In genomic region chr17:33956336-33956735, GRCm38 (mm10) we compare ENCODE assay signal across 8 mouse cellular contexts. TPM values are rescaled to one million over a fixed set of nuclear protein-coding genes. Genes with fewer than 3 reads are reported as not detected.
DNase-seq lines count a peak whose midpoint lies in the region; ATAC-seq and TF ChIP-seq lines count a peak whose summit lies in the region.

No protein-coding gene starts in this region.

- H3K9ac ChIP-seq in liver, embryonic 12.5 days, result peak overlapping the region; percentile 84

- WGBS in thymus, adult 2 months, result 7% methylated on average over 10 of the region's 10 CpGs
- WGBS in liver, embryonic 12.5 days (ENCODE audit: insufficient replicate concordance), result 3% methylated on average over 10 of the region's 10 CpGs

- peaks cover 21% of the 10 kb centered on the region for H3K4me1 ChIP-seq in thymus, adult 2 months (replicated peaks; ENCODE audit: control insufficient read depth, insufficient read depth, low read length)
- H3K4me1 ChIP-seq in liver, embryonic 12.5 days, result peaks cover 49% of the 10 kb centered on the region

- no peaks in the 10 kb centered on the region for H3K9me3 ChIP-seq in liver, embryonic 12.5 days (replicated peaks)

- no peak for TF ChIP-seq CTCF in gastrocnemius, adult 2 months (IDR thresholded peaks at IDR 0.05)
- TF ChIP-seq CTCF in thymus, adult 2 months (IDR thresholded peaks at IDR 0.05; ENCODE audit: borderline replicate concordance, control insufficient read depth, extremely low read depth, insufficient read depth, low read length, poor library complexity), result no peak

- peak overlapping the region; percentile 91 for H3K4me2 ChIP-seq in liver, embryonic 12.5 days

- no peak for TF ChIP-seq POLR2A in thymus, adult 2 months (IDR thresholded peaks at IDR 0.05; ENCODE audit: control insufficient read depth, extremely low read depth, insufficient read depth, low read length, poor library complexity)

- peak overlapping the region; percentile 98 for H3K27ac ChIP-seq in gastrocnemius, adult 2 months
- H3K27ac ChIP-seq in thymus, adult 2 months (ENCODE audit: control insufficient read depth, insufficient read depth, low read length), result 0 out of 2 replicates have a peak overlapping the region, but pooled peaks have one; percentile 87
- H3K27ac ChIP-seq in liver, embryonic 12.5 days, result peak overlapping the region; percentile 90

- no peak for DNase-seq in gastrocnemius, adult 2 months
- no peak for DNase-seq in gastrocnemius, postnatal 10 days
- DNase-seq in thymus, adult 2 months, result no peak
- DNase-seq in thymus, postnatal 10 days (ENCODE audit: low spot score in 2 of 2), result no peak
- no peak for DNase-seq in urinary bladder, adult 18-20 months (ENCODE audit: low spot score in 2 of 2)
- DNase-seq in cerebellum, postnatal 36 days, result no peak
- DNase-seq in right cerebral cortex, postnatal 25 days, result no peak

- intact Hi-C loops in gastrocnemius, adult 2 months (cut with DNase I), result loop anchor here (5.0 kb wide), 1 partner anchor 66 kb away; the partner anchor contains the start of gene Ring1

- H3K4me3 ChIP-seq in gastrocnemius, adult 2 months, result peak overlapping the region; percentile 92
- H3K4me3 ChIP-seq in thymus, adult 2 months (ENCODE audit: control insufficient read depth, insufficient read depth, low read length), result peak overlapping the region; percentile 52
- peak overlapping the region; percentile 80 for H3K4me3 ChIP-seq in liver, embryonic 12.5 days

- ATAC-seq in liver, embryonic 12.5 days, result no peak

- H3K27me3 ChIP-seq in thymus, adult 2 months (ENCODE audit: control insufficient read depth, insufficient read depth, low read length), result no peaks in the 10 kb centered on the region
- H3K27me3 ChIP-seq in liver, embryonic 12.5 days (replicated peaks), result no peaks in the 10 kb centered on the region

- H3K36me3 ChIP-seq in thymus, adult 2 months (ENCODE audit: control insufficient read depth, insufficient read depth, low read length), result peaks cover 26% of the 10 kb centered on the region
- peaks cover 70% of the 10 kb centered on the region for H3K36me3 ChIP-seq in liver, embryonic 12.5 days

RNA-seq across cellular contexts. Expression of gene Rps18, which starts 0.5 kb away (rescaled TPM):
- 100 to 1,000 TPM; 364 to 443 TPM for total RNA-seq in gastrocnemius, adult 2 months (2021)
- total RNA-seq in gastrocnemius, postnatal 10 days (2021), result 100 to 1,000 TPM; 649 to 675 TPM
- polyA plus RNA-seq in thymus, adult 2 months (2012; rRNA removed), result 584 and 593 TPM in 2 replicates
- 1,396 and 1,433 TPM in 2 replicates for polyA plus RNA-seq in liver, embryonic 12.5 days (2016; fragmentation: Nextera tagmentation; extraction: Ambion mirVana)

RNA-seq across cellular contexts. Expression of gene Vps52, which starts 0.7 kb away (rescaled TPM):
- 10 to 100 TPM; 31.7 to 33.4 TPM for total RNA-seq in gastrocnemius, adult 2 months (2021)
- total RNA-seq in gastrocnemius, postnatal 10 days (2021), result 10 to 100 TPM; 30.3 to 33.2 TPM
- 127 and 142 TPM in 2 replicates for polyA plus RNA-seq in thymus, adult 2 months (2012; rRNA removed)
- 41.1 and 43.5 TPM in 2 replicates for polyA plus RNA-seq in liver, embryonic 12.5 days (2016; fragmentation: Nextera tagmentation; extraction: Ambion mirVana)

RNA-seq across cellular contexts. Expression of gene B3galt4, which starts 5.0 kb away (rescaled TPM):
- total RNA-seq in gastrocnemius, adult 2 months (2021), result 1 to 10 TPM; 1.3 to 1.4 TPM
- 1 to 10 TPM; 2.3 to 2.6 TPM for total RNA-seq in gastrocnemius, postnatal 10 days (2021)
- polyA plus RNA-seq in thymus, adult 2 months (2012; rRNA removed), result 25.6 and 25.8 TPM in 2 replicates
- 2.1 and 2.6 TPM in 2 replicates for polyA plus RNA-seq in liver, embryonic 12.5 days (2016; fragmentation: Nextera tagmentation; extraction: Ambion mirVana)

RNA-seq across cellular contexts. Expression of gene Wdr46, which starts 15.9 kb away (rescaled TPM):
- total RNA-seq in gastrocnemius, adult 2 months (2021), result 1 to 10 TPM; 8.6 to 8.8 TPM
- total RNA-seq in gastrocnemius, postnatal 10 days (2021), result 10 to 100 TPM; 15.7 TPM
- 35.4 and 38.1 TPM in 2 replicates for polyA plus RNA-seq in thymus, adult 2 months (2012; rRNA removed)
- 49.4 and 52.7 TPM in 2 replicates for polyA plus RNA-seq in liver, embryonic 12.5 days (2016; fragmentation: Nextera tagmentation; extraction: Ambion mirVana)

RNA-seq across cellular contexts. Expression of gene Pfdn6, which starts 16.2 kb away (rescaled TPM):
- 10 to 100 TPM; 51.2 to 67.6 TPM for total RNA-seq in gastrocnemius, adult 2 months (2021)
- total RNA-seq in gastrocnemius, postnatal 10 days (2021), result 10 to 100 TPM; 65.3 to 67.0 TPM
- 29.8 and 35.1 TPM in 2 replicates for polyA plus RNA-seq in thymus, adult 2 months (2012; rRNA removed)
- polyA plus RNA-seq in liver, embryonic 12.5 days (2016; fragmentation: Nextera tagmentation; extraction: Ambion mirVana), result 164 and 177 TPM in 2 replicates
